Mouse (Mus musculus) intestine, postnatal 0 days (tissue): Measurements from ENCODE around the gene Zfp809. TPM values are rescaled to one million over a fixed set of nuclear protein-coding genes. Genes with fewer than 3 reads are reported as not detected.

Experiments
- ATAC-seq: fragments of 200-750 bp; cut with Nextera tagmentation; 2 replicates; pipeline ENCODE4 v1.8.0; 2017; ENCODE audit warnings: mild to moderate bottlenecking, moderate TSS enrichment, moderate library complexity
- H3K27ac ChIP-seq: fragments of 300-500 bp; sonication (generic); 2 replicates; pipeline ENCODE4 v1.5.1; 2014; ENCODE audit warnings: mild to moderate bottlenecking, low read depth, low read length, moderate library complexity
- H3K27me3 ChIP-seq: fragments of 300-500 bp; sonication (generic); replicated peaks from 2 replicates; pipeline ENCODE4 v1.6.1; 2014; ENCODE audit warnings: low read length, mixed read lengths; ENCODE audit not compliant: control insufficient read depth, insufficient read depth
- H3K36me3 ChIP-seq: fragments of 300-500 bp; sonication (generic); 2 replicates; pipeline ENCODE4 v1.6.1; 2014; ENCODE audit warnings: mild to moderate bottlenecking, moderate library complexity; ENCODE audit not compliant: control insufficient read depth, insufficient read depth
- H3K4me1 ChIP-seq: fragments of 300-500 bp; sonication (generic); replicated peaks from 2 replicates; pipeline ENCODE4 v1.6.1; 2014; ENCODE audit warnings: antibody characterized with exemption, low read length, mixed read lengths; ENCODE audit not compliant: control insufficient read depth, insufficient read depth
- H3K4me2 ChIP-seq: fragments of 300-500 bp; sonication (generic); replicated peaks from 2 replicates; pipeline ENCODE4 v1.6.1; 2014; ENCODE audit warnings: low read depth, mild to moderate bottlenecking, moderate library complexity
- H3K4me3 ChIP-seq: fragments of 300-500 bp; sonication (generic); 2 replicates; pipeline ENCODE4 v1.5.1; 2014; ENCODE audit warnings: low read depth, low read length
- H3K9ac ChIP-seq: fragments of 300-500 bp; sonication (generic); 2 replicates; pipeline ENCODE4 v1.6.1; 2014; ENCODE audit warnings: mild to moderate bottlenecking, low read depth, low read length
- H3K9me3 ChIP-seq: fragments of 300-500 bp; sonication (generic); 2 replicates; pipeline ENCODE4 v1.6.1; 2016; ENCODE audit warnings: mixed run types; ENCODE audit not compliant: control insufficient read depth
- CTCF ChIP-seq: sonication (generic); IDR thresholded peaks from 2 replicates; pipeline ENCODE4 v1.5.1; 2016; ENCODE audit warnings: low read depth, mild to moderate bottlenecking, control low read depth, antibody characterized with exemption, moderate library complexity
- WGBS: fragments of 180-500 bp; shearing (Covaris S2); extraction: QIAGEN DNeasy Blood & Tissue Kit; methylation state at CpG from one replicate; pipeline ENCODE4 v1.1.7; 2014; 5-methylcytosine and 5-hydroxymethylcytosine counted together
- polyA plus RNA-seq: library from polyadenylated mRNA; unstranded; fragments of >200 nt; fragmentation: Nextera tagmentation; extraction: Ambion mirVana; gene quantifications from 2 replicates; pipeline ENCODE4 v1.2.1, GENCODE M21; 2015

The Zfp809 gene
- polyA plus RNA-seq, 1 experiment from 2014 or later = 12.6 TPM

- no peak overlapping the region for H3K9ac ChIP-seq
- H3K4me2 ChIP-seq = no peak overlapping the region
- TF ChIP-seq CTCF = no peak
- no peak overlapping the region for H3K4me3 ChIP-seq
- H3K36me3 ChIP-seq = peaks cover 3% of the 10 kb centered on the region
- H3K27me3 ChIP-seq = no peaks in the 10 kb centered on the region
- no peaks in the 10 kb centered on the region for H3K4me1 ChIP-seq
- H3K9me3 ChIP-seq = no peaks in the 10 kb centered on the region
- no peak for ATAC-seq
- no peak overlapping the region for H3K27ac ChIP-seq
- WGBS = 87% methylated on average over 3 of the region's 3 CpGs
Observed at GRCm38 (mm10) chr9:22230061-22230460, 4.5 kb downstream of the Zfp809 start.

- no peak overlapping the region for H3K4me2 ChIP-seq
- no peak overlapping the region for H3K27ac ChIP-seq
- H3K9ac ChIP-seq = no peak overlapping the region
- H3K36me3 ChIP-seq = peaks cover 8% of the 10 kb centered on the region
- TF ChIP-seq CTCF = peak; percentile 55
- ATAC-seq = no peak
- no peaks in the 10 kb centered on the region for H3K27me3 ChIP-seq
- no peaks in the 10 kb centered on the region for H3K4me1 ChIP-seq
- no peak overlapping the region for H3K4me3 ChIP-seq
- no peaks in the 10 kb centered on the region for H3K9me3 ChIP-seq
Observed at GRCm38 (mm10) chr9:22230556-22230955, 5.0 kb downstream of the Zfp809 start.

GRCm38 (mm10) chr9:22240001-22240400, 14.5 kb downstream of the Zfp809 start:
- Histone ChIP-seq H3K9ac (no peak overlapping the region), H3K27me3 (no peaks in the 10 kb centered on the region), H3K4me1 (no peaks in the 10 kb centered on the region), H3K4me2 (no peak overlapping the region), H3K36me3 (peaks cover 63% of the 10 kb centered on the region), H3K4me3 (no peak overlapping the region), H3K9me3 (no peaks in the 10 kb centered on the region), H3K27ac (no peak overlapping the region)
- WGBS = 96% methylated on average over 4 of the region's 4 CpGs
- no peak for ATAC-seq
- no peak for TF ChIP-seq CTCF

GRCm38 (mm10) chr9:22244242-22244641, 18.7 kb downstream of the Zfp809 start:
- no peak for ATAC-seq
- Histone ChIP-seq H3K9me3 (0 out of 2 replicates have a peak, but pooled peaks cover 12% of the 10 kb centered on the region), H3K27ac (no peak overlapping the region), H3K4me1 (no peaks in the 10 kb centered on the region), H3K4me2 (no peak overlapping the region), H3K27me3 (no peaks in the 10 kb centered on the region), H3K9ac (no peak overlapping the region), H3K36me3 (peaks cover 30% of the 10 kb centered on the region), H3K4me3 (no peak overlapping the region)
- TF ChIP-seq CTCF = no peak
- 90% methylated on average over 2 of the region's 2 CpGs for WGBS

- no peak for ATAC-seq
- WGBS = 90% methylated on average over 4 of the region's 4 CpGs
- H3K36me3 ChIP-seq = peaks cover 24% of the 10 kb centered on the region; the same call in 1 of the 2 replicates
- no peak overlapping the region for H3K27ac ChIP-seq
- no peak for TF ChIP-seq CTCF
- H3K4me3 ChIP-seq = no peak overlapping the region
- no peaks in the 10 kb centered on the region for H3K27me3 ChIP-seq
- no peaks in the 10 kb centered on the region for H3K4me1 ChIP-seq
- H3K9me3 ChIP-seq = 0 out of 2 replicates have a peak, but pooled peaks cover 4% of the 10 kb centered on the region
- H3K9ac ChIP-seq = no peak overlapping the region
- H3K4me2 ChIP-seq = no peak overlapping the region
Observed at GRCm38 (mm10) chr9:22256579-22256978, 31.1 kb downstream of the Zfp809 start.

- no peaks in the 10 kb centered on the region for H3K27me3 ChIP-seq
- peak overlapping the region; percentile 68 for H3K4me3 ChIP-seq
- H3K36me3 ChIP-seq = peaks cover 5% of the 10 kb centered on the region; the same call in 1 of the 2 replicates
- peak overlapping the region; percentile 87 for H3K4me2 ChIP-seq
- H3K9ac ChIP-seq = peak overlapping the region; percentile 81; the same call in 1 of the 2 replicates
- ATAC-seq = 0 out of 2 replicates have a peak, but pooled peaks have one; percentile 5
- no peaks in the 10 kb centered on the region for H3K9me3 ChIP-seq
- 76% methylated on average over 8 of the region's 8 CpGs for WGBS
- peak overlapping the region; percentile 22; the same call in 1 of the 2 replicates for H3K27ac ChIP-seq
- no peak for TF ChIP-seq CTCF
- no peaks in the 10 kb centered on the region for H3K4me1 ChIP-seq
Observed at GRCm38 (mm10) chr9:22258784-22259183, 33.3 kb downstream of the Zfp809 start.
